Mouse (Mus musculus): ENCODE data around the gene Pde3a. TPM values are rescaled to one million over a fixed set of nuclear protein-coding genes. Genes with fewer than 3 reads are reported as not detected.

Pde3a gene
- polyA plus RNA-seq, 1 experiment from 2014 or later, result 4.0 TPM

DNA sequence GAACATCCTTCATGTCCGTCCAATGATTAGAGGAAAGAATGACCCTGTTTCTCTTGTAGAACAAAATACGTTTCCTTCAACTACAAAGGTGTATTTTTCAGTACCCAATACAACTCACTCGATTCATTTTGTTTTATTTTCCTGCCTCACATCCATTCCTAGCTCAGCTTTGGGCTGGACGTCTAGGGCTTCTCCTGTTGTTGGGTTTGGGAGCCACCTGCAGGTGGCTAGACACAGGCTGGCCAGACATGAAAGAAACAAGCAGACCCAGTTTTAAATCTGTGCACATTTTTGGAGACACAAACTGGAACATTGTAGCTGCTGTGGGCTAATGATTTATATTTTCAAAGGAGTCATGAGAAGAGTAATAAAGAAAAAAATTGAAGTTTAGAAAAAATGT lies 126.1 kb downstream of the Pde3a start:
- Histone ChIP-seq H3K9ac (ENCODE audit: low read length) (no peak overlapping the region), H3K4me2 (replicated peaks; ENCODE audit: low read depth) (no peak overlapping the region), H3K27me3 (ENCODE audit: control insufficient read depth, insufficient read depth, low read length) (no peaks in the 10 kb centered on the region), H3K4me3 (ENCODE audit: low read depth, low read length) (no peak overlapping the region), H3K36me3 (ENCODE audit: control insufficient read depth, insufficient read depth, low read length) (no peaks in the 10 kb centered on the region), H3K4me1 (replicated peaks; ENCODE audit: control insufficient read depth, insufficient read depth) (no peaks in the 10 kb centered on the region), H3K9me3 (ENCODE audit: control insufficient read depth, low read length) (no peaks in the 10 kb centered on the region), H3K27ac (replicated peaks) (no peak overlapping the region)
- TF ChIP-seq EP300 (optimal IDR thresholded peaks at IDR 0.05) (no peak), CTCF (IDR thresholded peaks at IDR 0.05; ENCODE audit: low read depth) (peak; percentile 54)
- no peak for ATAC-seq (ENCODE audit: low FRiP score, low TSS enrichment)
- 65% methylated on average over 4 of the region's 4 CpGs for WGBS
- DNase-seq (ENCODE audit: low spot score), result no peak

GRCm38 (mm10) chr6:141380927-141381326 lies 131.9 kb downstream of the Pde3a start:
- peak overlapping the region; percentile 32 for H3K4me2 ChIP-seq (replicated peaks; ENCODE audit: low read depth)
- H3K27me3 ChIP-seq (ENCODE audit: control insufficient read depth, insufficient read depth, low read length), result no peaks in the 10 kb centered on the region
- ATAC-seq (ENCODE audit: low FRiP score, low TSS enrichment), result 0 out of 2 replicates have a peak, but pooled peaks have one; percentile 32
- no peaks in the 10 kb centered on the region for H3K4me1 ChIP-seq (replicated peaks; ENCODE audit: control insufficient read depth, insufficient read depth)
- 12% methylated on average over 12 of the region's 12 CpGs for WGBS
- no peak overlapping the region for H3K9ac ChIP-seq (ENCODE audit: low read length)
- H3K27ac ChIP-seq (replicated peaks), result peak overlapping the region; percentile 58
- H3K9me3 ChIP-seq (ENCODE audit: control insufficient read depth, low read length), result no peaks in the 10 kb centered on the region
- no peak overlapping the region for H3K4me3 ChIP-seq (ENCODE audit: low read depth, low read length)
- DNase-seq (ENCODE audit: low spot score), result peak; percentile 16
- no peaks in the 10 kb centered on the region for H3K36me3 ChIP-seq (ENCODE audit: control insufficient read depth, insufficient read depth, low read length)
- TF ChIP-seq EP300 (optimal IDR thresholded peaks at IDR 0.05), result no peak
- no peak for TF ChIP-seq CTCF (IDR thresholded peaks at IDR 0.05; ENCODE audit: low read depth)

GRCm38 (mm10) chr6:141381473-141381872 lies 132.4 kb downstream of the Pde3a start:
- Histone ChIP-seq H3K4me3 (ENCODE audit: low read depth, low read length) (no peak overlapping the region), H3K9ac (ENCODE audit: low read length) (no peak overlapping the region), H3K9me3 (ENCODE audit: control insufficient read depth, low read length) (no peaks in the 10 kb centered on the region), H3K27ac (replicated peaks) (peak overlapping the region; percentile 56; the same call in 1 of the 2 replicates), H3K36me3 (ENCODE audit: control insufficient read depth, insufficient read depth, low read length) (no peaks in the 10 kb centered on the region), H3K4me1 (replicated peaks; ENCODE audit: control insufficient read depth, insufficient read depth) (no peaks in the 10 kb centered on the region), H3K27me3 (ENCODE audit: control insufficient read depth, insufficient read depth, low read length) (no peaks in the 10 kb centered on the region), H3K4me2 (replicated peaks; ENCODE audit: low read depth) (peak overlapping the region; percentile 32)
- DNase-seq (ENCODE audit: low spot score) (peak; percentile 20), ATAC-seq (ENCODE audit: low FRiP score, low TSS enrichment) (peak; percentile 80)
- WGBS, result 9% methylated on average over 8 of the region's 8 CpGs
- no peak for TF ChIP-seq CTCF (IDR thresholded peaks at IDR 0.05; ENCODE audit: low read depth)
- no peak for TF ChIP-seq EP300 (optimal IDR thresholded peaks at IDR 0.05)

DNA sequence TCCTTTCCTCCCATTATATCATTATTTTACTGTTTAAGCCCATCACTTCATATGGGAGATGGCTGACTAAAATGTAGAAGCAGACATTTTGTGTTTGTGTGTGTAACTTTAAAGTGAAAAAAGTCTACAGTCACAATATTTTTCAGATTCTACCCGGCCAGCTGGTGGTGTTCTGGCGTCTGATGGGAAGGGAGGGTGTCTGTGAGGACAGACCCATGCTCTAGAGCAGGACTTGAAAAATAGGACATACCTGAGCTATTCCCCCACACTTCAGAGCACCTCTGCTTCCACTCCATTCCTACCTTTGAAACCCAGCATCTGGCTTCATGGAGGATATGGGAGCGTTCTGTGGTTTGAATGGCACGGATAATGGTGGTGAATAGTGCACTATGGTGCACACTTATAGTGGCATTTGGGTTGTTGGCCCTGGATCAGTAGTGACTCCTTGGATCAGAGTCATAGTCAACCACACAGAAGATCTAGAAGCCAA lies 132.9 kb downstream of the Pde3a start:
- 72% methylated on average over 4 of the region's 4 CpGs for WGBS
- Histone ChIP-seq H3K27ac (replicated peaks) (peak overlapping the region; percentile 56; the same call in 1 of the 2 replicates), H3K9me3 (ENCODE audit: control insufficient read depth, low read length) (no peaks in the 10 kb centered on the region)

DNA sequence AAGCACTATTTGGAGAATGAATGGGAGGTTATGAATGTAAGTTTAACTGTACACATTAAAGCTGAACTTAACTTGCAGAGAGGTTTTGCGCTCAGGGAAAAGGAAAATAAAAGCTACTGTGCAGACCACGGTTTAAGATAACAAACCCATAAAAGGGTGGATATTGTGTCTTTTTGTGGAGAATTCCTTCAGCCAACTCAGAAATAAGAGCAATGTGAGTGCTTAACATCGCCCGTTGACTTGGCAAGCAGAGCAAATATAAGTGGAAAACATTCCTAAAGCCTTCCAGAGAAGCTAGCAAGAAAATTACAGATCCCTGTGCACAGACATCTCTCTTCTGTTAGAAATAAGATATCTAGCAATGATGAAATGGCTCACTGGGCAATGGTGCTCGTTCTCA lies 139.0 kb downstream of the Pde3a start:
- H3K4me3 ChIP-seq (ENCODE audit: low read depth, low read length), result no peak overlapping the region
- DNase-seq (ENCODE audit: low spot score) (no peak), ATAC-seq (ENCODE audit: low FRiP score, low TSS enrichment) (no peak)
- no peak overlapping the region for H3K4me2 ChIP-seq (replicated peaks; ENCODE audit: low read depth)
- H3K9ac ChIP-seq (ENCODE audit: low read length), result no peak overlapping the region
- 33% methylated on average over 5 of the region's 5 CpGs for WGBS
- no peaks in the 10 kb centered on the region for H3K4me1 ChIP-seq (replicated peaks; ENCODE audit: control insufficient read depth, insufficient read depth)
- no peaks in the 10 kb centered on the region for H3K27me3 ChIP-seq (ENCODE audit: control insufficient read depth, insufficient read depth, low read length)
- H3K36me3 ChIP-seq (ENCODE audit: control insufficient read depth, insufficient read depth, low read length), result no peaks in the 10 kb centered on the region
- H3K9me3 ChIP-seq (ENCODE audit: control insufficient read depth, low read length), result no peaks in the 10 kb centered on the region
- TF ChIP-seq CTCF (IDR thresholded peaks at IDR 0.05; ENCODE audit: low read depth) (no peak), EP300 (optimal IDR thresholded peaks at IDR 0.05) (no peak)
- H3K27ac ChIP-seq (replicated peaks), result no peak overlapping the region

More for the DNA sequence above, 132.9 kb downstream of the Pde3a start:
- no peaks in the 10 kb centered on the region for H3K36me3 ChIP-seq (ENCODE audit: control insufficient read depth, insufficient read depth, low read length)
- TF ChIP-seq CTCF (IDR thresholded peaks at IDR 0.05; ENCODE audit: low read depth), result no peak
- TF ChIP-seq EP300 (optimal IDR thresholded peaks at IDR 0.05), result no peak
- no peak overlapping the region for H3K9ac ChIP-seq (ENCODE audit: low read length)
- DNase-seq (ENCODE audit: low spot score) (no peak), ATAC-seq (ENCODE audit: low FRiP score, low TSS enrichment) (no peak)
- H3K4me2 ChIP-seq (replicated peaks; ENCODE audit: low read depth), result peak overlapping the region; percentile 32; the same call in 1 of the 2 replicates
- no peaks in the 10 kb centered on the region for H3K27me3 ChIP-seq (ENCODE audit: control insufficient read depth, insufficient read depth, low read length)
- H3K4me3 ChIP-seq (ENCODE audit: low read depth, low read length), result no peak overlapping the region
- H3K4me1 ChIP-seq (replicated peaks; ENCODE audit: control insufficient read depth, insufficient read depth), result no peaks in the 10 kb centered on the region

DNA sequence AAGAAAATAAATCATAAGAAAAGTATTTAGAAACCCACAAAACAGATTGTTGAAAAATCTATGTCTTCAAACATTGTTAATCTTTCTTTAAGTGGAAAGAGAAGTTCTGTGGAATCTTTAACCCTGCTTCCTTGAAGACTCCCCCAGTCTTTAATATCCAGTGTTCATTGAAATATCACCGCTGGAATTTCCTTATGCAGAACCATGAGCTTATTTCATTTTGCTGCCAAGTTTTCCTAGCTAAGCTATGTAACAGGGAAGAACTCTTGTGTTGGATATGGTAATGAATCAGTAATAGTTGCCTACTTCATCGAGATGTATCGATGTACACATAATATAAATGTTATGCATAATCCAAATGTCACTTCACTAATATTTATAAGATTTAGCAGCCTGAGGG lies 146.9 kb downstream of the Pde3a start:
- Histone ChIP-seq H3K4me1 (replicated peaks; ENCODE audit: control insufficient read depth, insufficient read depth) (no peaks in the 10 kb centered on the region; the same call in 1 of the 2 replicates), H3K36me3 (ENCODE audit: control insufficient read depth, insufficient read depth, low read length) (no peaks in the 10 kb centered on the region), H3K4me3 (ENCODE audit: low read depth, low read length) (no peak overlapping the region), H3K9ac (ENCODE audit: low read length) (no peak overlapping the region), H3K4me2 (replicated peaks; ENCODE audit: low read depth) (no peak overlapping the region), H3K9me3 (ENCODE audit: control insufficient read depth, low read length) (no peaks in the 10 kb centered on the region), H3K27ac (replicated peaks) (no peak overlapping the region), H3K27me3 (ENCODE audit: control insufficient read depth, insufficient read depth, low read length) (no peaks in the 10 kb centered on the region)
- no peak for ATAC-seq (ENCODE audit: low FRiP score, low TSS enrichment)
- DNase-seq (ENCODE audit: low spot score), result no peak
- WGBS, result 40% methylated on average over 3 of the region's 3 CpGs
- TF ChIP-seq CTCF (IDR thresholded peaks at IDR 0.05; ENCODE audit: low read depth) (no peak), EP300 (optimal IDR thresholded peaks at IDR 0.05) (no peak)

Data from stomach, postnatal 0 days (tissue).